Mouse (Mus musculus) heart, postnatal 0 days (tissue): Measurements from ENCODE around the gene Rbx1. TPM values are rescaled to one million over a fixed set of nuclear protein-coding genes. Genes with fewer than 3 reads are reported as not detected.

Source experiments
- ATAC-seq: fragments of 200-750 bp; cut with Nextera tagmentation; 2 replicates; pipeline ENCODE4 v1.8.0; 2017; ENCODE audit warnings: low read depth, moderate number of reproducible peaks, moderate library complexity; ENCODE audit not compliant: insufficient read depth
- DNase-seq: peaks from one replicate; pipeline ENCODE4 v3.0.0-alpha.2; 2016; ENCODE audit warnings: low spot score
- H3K27ac ChIP-seq: fragments of 300-500 bp; sonication (generic); 2 replicates; pipeline ENCODE4 v1.5.1; 2014; ENCODE audit warnings: low read depth, mild to moderate bottlenecking
- H3K27me3 ChIP-seq: fragments of 300-500 bp; sonication (generic); 2 replicates; pipeline ENCODE4 v1.6.1; 2014; ENCODE audit warnings: low read length, mixed read lengths; ENCODE audit not compliant: control insufficient read depth, insufficient read depth
- H3K36me3 ChIP-seq: fragments of 300-500 bp; sonication (generic); replicated peaks from 2 replicates; pipeline ENCODE4 v1.6.1; 2014; ENCODE audit warnings: low read length, mixed read lengths; ENCODE audit not compliant: control insufficient read depth, insufficient read depth
- H3K4me1 ChIP-seq: fragments of 300-500 bp; sonication (generic); 2 replicates; pipeline ENCODE4 v1.6.1; 2014; ENCODE audit warnings: antibody characterized with exemption; ENCODE audit not compliant: control insufficient read depth, insufficient read depth
- H3K4me2 ChIP-seq: fragments of 300-500 bp; sonication (generic); 2 replicates; pipeline ENCODE4 v1.6.1; 2014; ENCODE audit warnings: low read depth, mild to moderate bottlenecking, low read length, moderate library complexity
- H3K4me3 ChIP-seq: fragments of 300-500 bp; sonication (generic); 2 replicates; pipeline ENCODE4 v1.5.1; 2014; ENCODE audit warnings: low read depth, low read length
- H3K9ac ChIP-seq: fragments of 300-500 bp; sonication (generic); replicated peaks from 2 replicates; pipeline ENCODE4 v1.6.1; 2014; ENCODE audit warnings: low read depth, low read length, mixed read lengths
- H3K9me3 ChIP-seq: fragments of 300-500 bp; sonication (generic); replicated peaks from 2 replicates; pipeline ENCODE4 v1.6.1; 2016; ENCODE audit warnings: low read length; ENCODE audit not compliant: control insufficient read depth
- CTCF ChIP-seq: IDR thresholded peaks from 2 replicates; pipeline ENCODE4 v1.5.1; 2016; ENCODE audit warnings: antibody characterized with exemption, control low read depth, low read depth
- EP300 ChIP-seq: IDR thresholded peaks from 2 replicates; pipeline ENCODE4 v1.6.1; 2016; ENCODE audit warnings: antibody characterized with exemption, low read depth
- WGBS: fragments of 180-500 bp; shearing (Covaris S2); extraction: QIAGEN DNeasy Blood & Tissue Kit; methylation state at CpG from one replicate; pipeline ENCODE4 v1.1.7; 2014; 5-methylcytosine and 5-hydroxymethylcytosine counted together
- polyA plus RNA-seq: library from polyadenylated mRNA; unstranded; fragments of >200 nt; fragmentation: Nextera tagmentation; extraction: Ambion mirVana; gene quantifications from 2 replicates; pipeline ENCODE4 v1.2.1, GENCODE M21; 2015
- total RNA-seq: library from RNA; depleted of rRNA; stranded (reverse); fragments of >200 nt; gene quantifications from 2 replicates; pipeline ENCODE4 v1.2.3, GENCODE M21; 2014; ENCODE audit warnings: low replicate concordance; rRNA removed

Rbx1 gene
- total and polyA plus RNA-seq, 2 experiments from 2014 or later: 59.6 to 445 TPM

GRCm38 (mm10) chr15:81522036-81522751 is 56.1 kb downstream of the Rbx1 start:
- Histone ChIP-seq H3K27ac (peak overlapping the region; percentile 95), H3K4me3 (peak overlapping the region; percentile 63), H3K9ac (peak overlapping the region; percentile 76), H3K9me3 (no peaks in the 10 kb centered on the region), H3K36me3 (no peaks in the 10 kb centered on the region), H3K4me1 (no peaks in the 10 kb centered on the region), H3K27me3 (no peaks in the 10 kb centered on the region), H3K4me2 (peak overlapping the region; percentile 98)
- WGBS: under 1% methylated on average over 38 of the region's 38 CpGs
- no peak for TF ChIP-seq CTCF
- TF ChIP-seq EP300: no peak
- peak; percentile 31; the same call in 1 of the 2 replicates for ATAC-seq
- peak; percentile 76 for DNase-seq

DNA sequence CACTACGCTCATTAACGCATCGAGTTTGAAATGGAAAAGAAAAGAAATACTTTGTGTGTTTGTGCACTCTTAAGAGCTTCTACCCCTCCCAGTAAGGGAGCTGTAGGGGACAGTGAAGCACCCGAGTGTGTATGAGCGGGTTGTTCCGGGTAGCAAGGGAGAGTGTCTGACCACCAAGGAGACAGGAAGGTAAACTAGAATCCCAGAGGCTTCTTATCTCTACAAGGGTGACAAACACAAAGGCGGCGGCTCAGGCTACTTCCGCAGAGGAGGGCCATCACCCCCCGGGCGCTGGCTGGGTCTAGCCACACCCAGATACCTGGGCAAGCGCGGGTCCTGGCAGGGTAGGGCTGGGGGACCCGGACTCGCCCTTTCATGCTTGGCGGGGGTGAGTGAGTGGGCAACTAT is 56.7 kb downstream of the Rbx1 start:
- peak overlapping the region; percentile 95 for H3K27ac ChIP-seq
- no peaks in the 10 kb centered on the region for H3K4me1 ChIP-seq
- H3K4me2 ChIP-seq: peak overlapping the region; percentile 98
- peak overlapping the region; percentile 76 for H3K9ac ChIP-seq
- ATAC-seq (peak; percentile 70), DNase-seq (peak; percentile 64)
- no peaks in the 10 kb centered on the region for H3K9me3 ChIP-seq
- no peaks in the 10 kb centered on the region for H3K27me3 ChIP-seq
- peak overlapping the region; percentile 63 for H3K4me3 ChIP-seq
- no peak for TF ChIP-seq EP300
- no peak for TF ChIP-seq CTCF
- H3K36me3 ChIP-seq: no peaks in the 10 kb centered on the region
- 0% methylated on average over 16 of the region's 16 CpGs for WGBS

- Histone ChIP-seq H3K4me3 (peak overlapping the region; percentile 63), H3K36me3 (no peaks in the 10 kb centered on the region), H3K9ac (peak overlapping the region; percentile 76), H3K4me2 (peak overlapping the region; percentile 98), H3K4me1 (no peaks in the 10 kb centered on the region), H3K27ac (peak overlapping the region; percentile 95), H3K27me3 (no peaks in the 10 kb centered on the region), H3K9me3 (no peaks in the 10 kb centered on the region)
- peak; percentile 94 for TF ChIP-seq EP300
- peak; percentile 15 for TF ChIP-seq CTCF
- ATAC-seq (peak; percentile 96), DNase-seq (peak; percentile 91)
- under 1% methylated on average over 41 of the region's 41 CpGs for WGBS
These were observed 57.2 kb downstream of the Rbx1 start for GRCm38 (mm10) chr15:81523169-81523871.

GRCm38 (mm10) chr15:81523901-81524300 is 57.8 kb downstream of the Rbx1 start:
- no peaks in the 10 kb centered on the region for H3K27me3 ChIP-seq
- peak overlapping the region; percentile 95 for H3K27ac ChIP-seq
- H3K36me3 ChIP-seq: no peaks in the 10 kb centered on the region
- peak overlapping the region; percentile 63 for H3K4me3 ChIP-seq
- 3% methylated on average over 12 of the region's 12 CpGs for WGBS
- H3K9me3 ChIP-seq: no peaks in the 10 kb centered on the region
- H3K4me2 ChIP-seq: peak overlapping the region; percentile 98
- ATAC-seq (no peak), DNase-seq (peak; percentile 10)
- peak overlapping the region; percentile 76 for H3K9ac ChIP-seq
- TF ChIP-seq EP300: no peak
- TF ChIP-seq CTCF: no peak
- no peaks in the 10 kb centered on the region for H3K4me1 ChIP-seq

Other genes with a start within 250 kb of the Rbx1 start
- gene Mchr1, start 230.8 kb upstream of the Rbx1 start, total RNA-seq: 4.2 TPM in 1 of 2 replicates, not detected in the other
- gene Mchr1, start 230.8 kb upstream of the Rbx1 start, polyA plus RNA-seq: not detected in 2 replicates
- 20.1 and 35.7 TPM in 2 replicates for gene Slc25a17, start 105.5 kb upstream of the Rbx1 start, total RNA-seq
- 39.8 and 40.8 TPM in 2 replicates for gene Slc25a17, start 105.5 kb upstream of the Rbx1 start, polyA plus RNA-seq
- gene St13, start 66.2 kb upstream of the Rbx1 start, total RNA-seq: 52.8 and 55.2 TPM in 2 replicates
- gene St13, start 66.2 kb upstream of the Rbx1 start, polyA plus RNA-seq: 85.4 and 90.4 TPM in 2 replicates
- 10.5 and 14.9 TPM in 2 replicates for gene Xpnpep3, start 66.2 kb upstream of the Rbx1 start, total RNA-seq
- gene Xpnpep3, start 66.2 kb upstream of the Rbx1 start, polyA plus RNA-seq: 6.9 and 7.3 TPM in 2 replicates
- gene Dnajb7, start 58.0 kb upstream of the Rbx1 start, total RNA-seq: not detected in 2 replicates
- gene Dnajb7, start 58.0 kb upstream of the Rbx1 start, polyA plus RNA-seq: 0.46 and 0.55 TPM in 2 replicates
- 24.3 and 38.5 TPM in 2 replicates for gene Ep300, start 119.1 kb downstream of the Rbx1 start, total RNA-seq
- 4.0 and 5.6 TPM in 2 replicates for gene Ep300, start 119.1 kb downstream of the Rbx1 start, polyA plus RNA-seq
- 17.2 and 18.6 TPM in 2 replicates for gene L3mbtl2, start 197.6 kb downstream of the Rbx1 start, total RNA-seq
- gene L3mbtl2, start 197.6 kb downstream of the Rbx1 start, polyA plus RNA-seq: 8.8 and 9.3 TPM in 2 replicates
- gene Chadl, start 231.0 kb downstream of the Rbx1 start, total RNA-seq: 2.3 TPM in 1 of 2 replicates, not detected in the other
- 0.74 and 1.2 TPM in 2 replicates for gene Chadl, start 231.0 kb downstream of the Rbx1 start, polyA plus RNA-seq